Mouse (Mus musculus) limb, embryonic 12.5 days (tissue): ENCODE measurements around the gene Krr1. TPM values are rescaled to one million over a fixed set of nuclear protein-coding genes. Genes with fewer than 3 reads are reported as not detected.

Experiments used
- ATAC-seq: fragments of 200-750 bp; cut with Nextera tagmentation; 2 replicates; pipeline ENCODE4 v1.8.0; 2017; ENCODE audit warnings: low read depth, moderate TSS enrichment; ENCODE audit not compliant: insufficient number of reproducible peaks, insufficient read depth, low FRiP score, low TSS enrichment
- H3K27ac ChIP-seq: fragments of 300-500 bp; sonication (generic); 2 replicates; pipeline ENCODE4 v1.5.1; 2016; ENCODE audit warnings: mild to moderate bottlenecking, moderate library complexity
- H3K27me3 ChIP-seq: fragments of 300-500 bp; sonication (generic); 2 replicates; pipeline ENCODE4 v1.6.1; 2016; ENCODE audit warnings: mild to moderate bottlenecking, moderate library complexity
- H3K36me3 ChIP-seq: fragments of 300-500 bp; sonication (generic); 2 replicates; pipeline ENCODE4 v1.6.1; 2016; ENCODE audit warnings: mild to moderate bottlenecking, moderate library complexity
- H3K4me1 ChIP-seq: fragments of 300-500 bp; sonication (generic); replicated peaks from 2 replicates; pipeline ENCODE4 v1.6.1; 2016
- H3K4me2 ChIP-seq: fragments of 300-500 bp; sonication (generic); 2 replicates; pipeline ENCODE4 v1.6.1; 2016; ENCODE audit warnings: mild to moderate bottlenecking, moderate library complexity
- H3K4me3 ChIP-seq: fragments of 300-500 bp; sonication (generic); replicated peaks from 2 replicates; pipeline ENCODE4 v1.5.1; 2016; ENCODE audit warnings: mild to moderate bottlenecking
- H3K9ac ChIP-seq: fragments of 300-500 bp; sonication (generic); replicated peaks from 2 replicates; pipeline ENCODE4 v1.6.1; 2016; ENCODE audit warnings: mild to moderate bottlenecking, moderate library complexity
- H3K9me3 ChIP-seq: fragments of 300-500 bp; sonication (generic); 2 replicates; pipeline ENCODE4 v1.6.1; 2016; ENCODE audit warnings: mild to moderate bottlenecking, moderate library complexity
- WGBS: fragments of 180-500 bp; shearing (Covaris S2); methylation state at CpG from one replicate; pipeline ENCODE4 v1.1.7; 2016; 5-methylcytosine and 5-hydroxymethylcytosine counted together
- polyA plus RNA-seq: library from polyadenylated mRNA; unstranded; fragments of >200 nt; fragmentation: Nextera tagmentation; extraction: Ambion mirVana; gene quantifications from 2 replicates; pipeline ENCODE4 v1.2.1, GENCODE M21; 2016

Gene Krr1
- polyA plus RNA-seq, 1 experiment from 2014 or later: 53.3 TPM

- Histone ChIP-seq H3K9me3 (0 out of 2 replicates have a peak, but pooled peaks cover 2% of the 10 kb centered on the region), H3K27me3 (no peaks in the 10 kb centered on the region), H3K9ac (no peak overlapping the region), H3K4me3 (no peak overlapping the region), H3K4me2 (no peak overlapping the region), H3K27ac (no peak overlapping the region), H3K36me3 (no peaks in the 10 kb centered on the region), H3K4me1 (no peaks in the 10 kb centered on the region)
- no peak for ATAC-seq
- WGBS: 85% methylated on average over 7 of the region's 7 CpGs
These were observed 29.4 kb upstream of the Krr1 start for GRCm38 (mm10) chr10:111943026-111943425.

- 0 out of 2 replicates have a peak, but pooled peaks cover 2% of the 10 kb centered on the region for H3K9me3 ChIP-seq
- WGBS: 66% methylated on average over 3 of the region's 3 CpGs
- H3K27ac ChIP-seq: no peak overlapping the region
- H3K4me3 ChIP-seq: no peak overlapping the region
- no peaks in the 10 kb centered on the region for H3K4me1 ChIP-seq
- no peaks in the 10 kb centered on the region for H3K27me3 ChIP-seq
- H3K4me2 ChIP-seq: no peak overlapping the region
- no peak for ATAC-seq
- H3K36me3 ChIP-seq: no peaks in the 10 kb centered on the region
- no peak overlapping the region for H3K9ac ChIP-seq
These were observed 26.9 kb upstream of the Krr1 start for GRCm38 (mm10) chr10:111945563-111945962.

- Histone ChIP-seq H3K9ac (no peak overlapping the region), H3K9me3 (0 out of 2 replicates have a peak, but pooled peaks cover 2% of the 10 kb centered on the region), H3K4me2 (no peak overlapping the region), H3K36me3 (no peaks in the 10 kb centered on the region), H3K27me3 (no peaks in the 10 kb centered on the region), H3K4me3 (no peak overlapping the region), H3K27ac (no peak overlapping the region), H3K4me1 (no peaks in the 10 kb centered on the region)
- ATAC-seq: no peak
- 87% methylated on average over 1 of the region's 1 CpGs for WGBS
These were observed 24.4 kb upstream of the Krr1 start for GRCm38 (mm10) chr10:111948041-111948440.

- no peak overlapping the region for H3K4me2 ChIP-seq
- H3K27ac ChIP-seq: no peak overlapping the region
- ATAC-seq: no peak
- WGBS: 56% methylated on average over 4 of the region's 4 CpGs
- H3K27me3 ChIP-seq: no peaks in the 10 kb centered on the region
- no peak overlapping the region for H3K4me3 ChIP-seq
- no peaks in the 10 kb centered on the region for H3K36me3 ChIP-seq
- no peaks in the 10 kb centered on the region for H3K4me1 ChIP-seq
- H3K9me3 ChIP-seq: 0 out of 2 replicates have a peak, but pooled peaks cover 2% of the 10 kb centered on the region
- H3K9ac ChIP-seq: no peak overlapping the region
These were observed 23.5 kb upstream of the Krr1 start for GRCm38 (mm10) chr10:111949008-111949407.

GRCm38 (mm10) chr10:111955836-111956235 is 16.6 kb upstream of the Krr1 start:
- Histone ChIP-seq H3K27ac (no peak overlapping the region), H3K36me3 (no peaks in the 10 kb centered on the region), H3K9me3 (no peaks in the 10 kb centered on the region), H3K9ac (no peak overlapping the region), H3K4me3 (no peak overlapping the region), H3K27me3 (no peaks in the 10 kb centered on the region), H3K4me2 (no peak overlapping the region), H3K4me1 (0 out of 2 replicates have a peak, but pooled peaks cover 3% of the 10 kb centered on the region)
- 66% methylated on average over 2 of the region's 2 CpGs for WGBS
- ATAC-seq: no peak

- Histone ChIP-seq H3K9ac (no peak overlapping the region), H3K4me3 (no peak overlapping the region), H3K4me1 (0 out of 2 replicates have a peak, but pooled peaks cover 3% of the 10 kb centered on the region), H3K27ac (no peak overlapping the region), H3K27me3 (no peaks in the 10 kb centered on the region), H3K9me3 (no peaks in the 10 kb centered on the region), H3K36me3 (no peaks in the 10 kb centered on the region), H3K4me2 (no peak overlapping the region)
- 61% methylated on average over 10 of the region's 10 CpGs for WGBS
- peak; percentile 63; the same call in 1 of the 2 replicates for ATAC-seq
These were observed 15.0 kb upstream of the Krr1 start for GRCm38 (mm10) chr10:111957271-111958045.

GRCm38 (mm10) chr10:111958046-111958421 is 14.4 kb upstream of the Krr1 start:
- Histone ChIP-seq H3K27ac (no peak overlapping the region), H3K9ac (no peak overlapping the region), H3K9me3 (no peaks in the 10 kb centered on the region), H3K36me3 (no peaks in the 10 kb centered on the region), H3K4me1 (0 out of 2 replicates have a peak, but pooled peaks cover 3% of the 10 kb centered on the region), H3K4me2 (no peak overlapping the region), H3K4me3 (no peak overlapping the region), H3K27me3 (no peaks in the 10 kb centered on the region)
- ATAC-seq: 0 out of 2 replicates have a peak, but pooled peaks have one; percentile 39
- WGBS: 41% methylated on average over 4 of the region's 4 CpGs

- H3K9me3 ChIP-seq: no peaks in the 10 kb centered on the region
- WGBS: 75% methylated on average over 2 of the region's 2 CpGs
- no peak overlapping the region for H3K9ac ChIP-seq
- ATAC-seq: no peak
- no peaks in the 10 kb centered on the region for H3K27me3 ChIP-seq
- no peak overlapping the region for H3K4me3 ChIP-seq
- no peak overlapping the region for H3K4me2 ChIP-seq
- 0 out of 2 replicates have a peak, but pooled peaks cover 3% of the 10 kb centered on the region for H3K4me1 ChIP-seq
- no peak overlapping the region for H3K27ac ChIP-seq
- no peaks in the 10 kb centered on the region for H3K36me3 ChIP-seq
These were observed 13.1 kb upstream of the Krr1 start for GRCm38 (mm10) chr10:111959353-111959752.

- Histone ChIP-seq H3K4me3 (no peak overlapping the region), H3K4me1 (0 out of 2 replicates have a peak, but pooled peaks cover 3% of the 10 kb centered on the region), H3K9me3 (no peaks in the 10 kb centered on the region), H3K4me2 (no peak overlapping the region), H3K27me3 (no peaks in the 10 kb centered on the region), H3K9ac (no peak overlapping the region), H3K27ac (no peak overlapping the region), H3K36me3 (no peaks in the 10 kb centered on the region)
- no peak for ATAC-seq
- WGBS: 88% methylated on average over 6 of the region's 6 CpGs
These were observed 12.0 kb upstream of the Krr1 start for GRCm38 (mm10) chr10:111960459-111960858.

GRCm38 (mm10) chr10:111966394-111966793 is 6.1 kb upstream of the Krr1 start:
- no peaks in the 10 kb centered on the region for H3K36me3 ChIP-seq
- 61% methylated on average over 4 of the region's 4 CpGs for WGBS
- no peaks in the 10 kb centered on the region for H3K27me3 ChIP-seq
- H3K9me3 ChIP-seq: no peaks in the 10 kb centered on the region
- H3K4me3 ChIP-seq: no peak overlapping the region
- H3K9ac ChIP-seq: no peak overlapping the region
- H3K27ac ChIP-seq: no peak overlapping the region
- no peak for ATAC-seq
- no peaks in the 10 kb centered on the region for H3K4me1 ChIP-seq
- no peak overlapping the region for H3K4me2 ChIP-seq

GRCm38 (mm10) chr10:111971929-111972328 is 535 bp upstream of the Krr1 start:
- Histone ChIP-seq H3K4me2 (peak overlapping the region; percentile 38; the same call in 1 of the 2 replicates), H3K9ac (no peak overlapping the region), H3K36me3 (peaks cover 11% of the 10 kb centered on the region), H3K27me3 (no peaks in the 10 kb centered on the region), H3K4me3 (no peak overlapping the region), H3K4me1 (peaks cover 7% of the 10 kb centered on the region), H3K9me3 (no peaks in the 10 kb centered on the region), H3K27ac (no peak overlapping the region)
- WGBS: 77% methylated on average over 3 of the region's 3 CpGs
- no peak for ATAC-seq
